Mouse (Mus musculus) testis, adult 2 months (tissue): ENCODE results near the gene Rdm1.

Experiments
- CTCF ChIP-seq: fragments of 200-500 bp; IDR thresholded peaks from 2 replicates; pipeline ENCODE4 v1.5.1; 2012; ENCODE audit warnings: low read depth, mild to moderate bottlenecking, inconsistent platforms, low read length, moderate library complexity; ENCODE audit not compliant: control insufficient read depth, insufficient read depth, insufficient replicate concordance
- POLR2A ChIP-seq: fragments of 200-500 bp; IDR thresholded peaks from 2 replicates; pipeline ENCODE4 v1.6.1; 2012; ENCODE audit warnings: low read depth, mild to moderate bottlenecking, inconsistent platforms, low read length, moderate library complexity; ENCODE audit not compliant: control insufficient read depth

GRCm38 (mm10) chr11:101589444-101589843 lies 37.6 kb upstream of the Rdm1 start:
- TF ChIP-seq POLR2A: no peak
- peak; percentile 55; the same call in 1 of the 2 replicates for TF ChIP-seq CTCF
